8 mouse cellular contexts compared by ENCODE assay signal in the genomic region with DNA sequence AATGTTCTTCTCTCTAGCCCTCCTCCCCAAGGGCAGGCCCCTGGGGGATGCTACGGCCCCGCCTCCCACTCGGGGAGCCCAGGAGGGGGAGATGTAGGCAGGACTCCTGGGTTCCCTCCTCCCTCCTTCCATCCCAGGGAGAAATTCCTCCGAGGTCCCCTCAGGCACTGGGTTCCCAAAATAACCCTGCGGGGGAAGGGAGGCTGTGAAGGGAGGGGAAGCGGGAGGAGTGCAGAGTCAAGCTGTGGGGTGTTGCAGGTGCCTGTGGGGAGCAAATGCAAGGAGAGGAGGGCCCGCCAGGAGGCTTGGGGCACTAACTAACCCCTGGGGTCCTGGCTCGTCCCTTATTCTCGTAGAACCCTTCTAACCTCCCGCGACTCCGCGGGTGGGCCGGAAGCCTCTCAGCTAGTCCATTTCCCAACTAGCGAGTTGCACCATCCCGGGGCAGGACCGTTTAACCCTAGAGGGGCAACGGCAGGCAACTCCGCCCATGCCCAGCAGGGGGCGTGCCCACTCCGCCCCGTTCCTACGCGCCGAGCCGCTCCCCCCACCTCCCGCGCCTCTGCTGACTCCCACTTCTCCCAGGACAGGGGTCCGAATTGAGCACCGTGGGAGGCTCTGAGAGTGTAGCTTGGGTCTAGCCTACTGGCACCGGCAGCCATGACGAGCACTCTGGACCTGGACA. TPM values are rescaled to one million over a fixed set of nuclear protein-coding genes. Genes with fewer than 3 reads are reported as not detected.
DNase-seq lines count a peak whose midpoint lies in the region; ATAC-seq and TF ChIP-seq lines count a peak whose summit lies in the region.

No protein-coding gene starts in this region.

- H3K9me3 ChIP-seq in liver, embryonic 14.5 days (ENCODE audit: control insufficient read depth, low read length), result no peaks in the 10 kb centered on the region

- TF ChIP-seq POLR2A in testis, adult 2 months (IDR thresholded peaks at IDR 0.05; ENCODE audit: control insufficient read depth, low read depth, low read length), result no peak

- WGBS in liver, embryonic 14.5 days (ENCODE audit: insufficient replicate concordance), result 0% methylated on average over 27 of the region's 32 CpGs

- H3K36me3 ChIP-seq in liver, embryonic 14.5 days (replicated peaks; ENCODE audit: control insufficient read depth, insufficient read depth, low read depth), result no peaks in the 10 kb centered on the region
- H3K36me3 ChIP-seq in testis, adult 2 months (ENCODE audit: control insufficient read depth, insufficient read depth, low read length), result no peaks in the 10 kb centered on the region

- TF ChIP-seq EP300 in liver, embryonic 14.5 days (IDR thresholded peaks at IDR 0.05; ENCODE audit: low read depth), result no peak

- H3K4me3 ChIP-seq in liver, embryonic 14.5 days (ENCODE audit: insufficient read depth in 1 of 2, low read depth in 2 of 2, low read length in 2 of 2), result peak overlapping the region; percentile 36 to 58
- peak overlapping the region; percentile 59 for H3K4me3 ChIP-seq in testis, adult 2 months (ENCODE audit: control insufficient read depth, low read depth, low read length)

- peaks cover 32% of the 10 kb centered on the region for H3K27me3 ChIP-seq in liver, embryonic 14.5 days (ENCODE audit: control insufficient read depth, insufficient read depth, low read length)
- no peaks in the 10 kb centered on the region for H3K27me3 ChIP-seq in testis, adult 2 months (ENCODE audit: control insufficient read depth, insufficient read depth, low read length)

- TF ChIP-seq CTCF in liver, embryonic 14.5 days (IDR thresholded peaks at IDR 0.05; ENCODE audit: low read depth), result peak; percentile 91
- TF ChIP-seq CTCF in testis, adult 2 months (IDR thresholded peaks at IDR 0.05; ENCODE audit: control insufficient read depth, insufficient read depth, insufficient replicate concordance, low read depth, low read length), result peak; percentile 88

- no peak overlapping the region for H3K27ac ChIP-seq in liver, embryonic 14.5 days
- H3K27ac ChIP-seq in testis, adult 2 months (ENCODE audit: control insufficient read depth, insufficient read depth, low read depth, low read length), result no peak overlapping the region

- H3K4me2 ChIP-seq in liver, embryonic 14.5 days (ENCODE audit: low read depth), result peak overlapping the region; percentile 79

- peaks cover 0 to 9% of the 10 kb centered on the region in 2 experiments; a peak in 2 of 4 replicates for H3K4me1 ChIP-seq in liver, embryonic 14.5 days (replicated peaks; ENCODE audit: control insufficient read depth in 2 of 2, insufficient read depth in 2 of 2, low read length in 1 of 2)
- peaks cover 22% of the 10 kb centered on the region for H3K4me1 ChIP-seq in testis, adult 2 months (ENCODE audit: control insufficient read depth, insufficient read depth, low read length)

- no peak overlapping the region for H3K9ac ChIP-seq in liver, embryonic 14.5 days (replicated peaks)

- DNase-seq in A20 (ENCODE audit: low read depth, low spot score) (peak; percentile 86), ZHBTc4 (ENCODE audit: low read depth, low spot score) (peak; percentile 85)
- peak; percentile 78 for DNase-seq in embryo, embryonic 11 days
- DNase-seq in gastrocnemius, postnatal 25 days, result peak; percentile 84
- DNase-seq in liver, embryonic 14.5 days (ENCODE audit: low read depth in 3 of 3, low spot score in 3 of 3), result peak in 2 of 3 experiments; percentile 47 to 49
- peak; percentile 89 for DNase-seq in naive thymus-derived CD4-positive, alpha-beta T cell, adult 2 months (ENCODE audit: low read depth)

- ATAC-seq in inflammation-experienced regulatory T-cells, adult 6 months, result peak; percentile 37
- ATAC-seq in liver, embryonic 14.5 days (ENCODE audit: insufficient read depth), result peak; percentile 59

RNA-seq across cellular contexts. Expression of a gene that starts 2.1 kb away (rescaled TPM):
- total RNA-seq in gastrocnemius, postnatal 25 days (2021), result 10 to 100 TPM; 16.2 to 16.4 TPM
- 100 to 1,000 TPM in 1 of 3 experiments, 10 to 100 TPM in 2; 59.9 to 201 (median 68.4) TPM for polyA plus RNA-seq in inflammation-experienced regulatory T-cells, adult 6 months (2017; shearing (Covaris generic))
- polyA plus RNA-seq in liver, embryonic 14.5 days (2012; rRNA removed), result 64.1 and 74.5 TPM in 2 replicates
- polyA plus RNA-seq in liver, embryonic 14.5 days (2014; fragmentation: Nextera tagmentation; extraction: Ambion mirVana), result 76.3 and 76.9 TPM in 2 replicates
- 8.2 and 8.4 TPM in 2 replicates for polyA plus RNA-seq in testis, adult 2 months (2012; rRNA removed)

RNA-seq across cellular contexts. Expression of a gene that starts 17.1 kb away (rescaled TPM):
- total RNA-seq in gastrocnemius, postnatal 25 days (2021), result 1,000 to 10,000 TPM; 5,552 to 6,904 TPM
- 1 to 10 TPM; 3.4 to 6.5 (median 5.7) TPM for polyA plus RNA-seq in inflammation-experienced regulatory T-cells, adult 6 months (2017; shearing (Covaris generic))
- 1.2 TPM in 2 replicates for polyA plus RNA-seq in liver, embryonic 14.5 days (2012; rRNA removed)
- polyA plus RNA-seq in liver, embryonic 14.5 days (2014; fragmentation: Nextera tagmentation; extraction: Ambion mirVana), result 1.2 and 1.3 TPM in 2 replicates
- polyA plus RNA-seq in testis, adult 2 months (2012; rRNA removed), result 6.9 and 7.6 TPM in 2 replicates

RNA-seq across cellular contexts. Expression of a gene that starts 17.3 kb away (rescaled TPM):
- total RNA-seq in gastrocnemius, postnatal 25 days (2021), result 1 to 10 TPM in 1 of 2 experiments, under 1 TPM in 1; 0.91 to 1.4 TPM
- polyA plus RNA-seq in inflammation-experienced regulatory T-cells, adult 6 months (2017; shearing (Covaris generic)), result under 1 TPM in 1 of 3 experiments, not detected in 2; 0.26 TPM
- 0.46 and 0.74 TPM in 2 replicates for polyA plus RNA-seq in liver, embryonic 14.5 days (2012; rRNA removed)
- 0.27 and 0.47 TPM in 2 replicates for polyA plus RNA-seq in liver, embryonic 14.5 days (2014; fragmentation: Nextera tagmentation; extraction: Ambion mirVana)
- 2.5 and 3.2 TPM in 2 replicates for polyA plus RNA-seq in testis, adult 2 months (2012; rRNA removed)

RNA-seq across cellular contexts. Expression of a gene that starts 37.8 kb away (rescaled TPM):
- total RNA-seq in gastrocnemius, postnatal 25 days (2021), result 10 to 100 TPM; 65.5 to 75.2 TPM
- polyA plus RNA-seq in inflammation-experienced regulatory T-cells, adult 6 months (2017; shearing (Covaris generic)), result 10 to 100 TPM; 53.3 to 63.5 (median 59.1) TPM
- 57.4 and 60.9 TPM in 2 replicates for polyA plus RNA-seq in liver, embryonic 14.5 days (2012; rRNA removed)
- 57.9 and 65.0 TPM in 2 replicates for polyA plus RNA-seq in liver, embryonic 14.5 days (2014; fragmentation: Nextera tagmentation; extraction: Ambion mirVana)
- 167 and 174 TPM in 2 replicates for polyA plus RNA-seq in testis, adult 2 months (2012; rRNA removed)
